Mouse (Mus musculus): ENCODE data around the gene Rap1gap.

Rap1gap gene

DNA sequence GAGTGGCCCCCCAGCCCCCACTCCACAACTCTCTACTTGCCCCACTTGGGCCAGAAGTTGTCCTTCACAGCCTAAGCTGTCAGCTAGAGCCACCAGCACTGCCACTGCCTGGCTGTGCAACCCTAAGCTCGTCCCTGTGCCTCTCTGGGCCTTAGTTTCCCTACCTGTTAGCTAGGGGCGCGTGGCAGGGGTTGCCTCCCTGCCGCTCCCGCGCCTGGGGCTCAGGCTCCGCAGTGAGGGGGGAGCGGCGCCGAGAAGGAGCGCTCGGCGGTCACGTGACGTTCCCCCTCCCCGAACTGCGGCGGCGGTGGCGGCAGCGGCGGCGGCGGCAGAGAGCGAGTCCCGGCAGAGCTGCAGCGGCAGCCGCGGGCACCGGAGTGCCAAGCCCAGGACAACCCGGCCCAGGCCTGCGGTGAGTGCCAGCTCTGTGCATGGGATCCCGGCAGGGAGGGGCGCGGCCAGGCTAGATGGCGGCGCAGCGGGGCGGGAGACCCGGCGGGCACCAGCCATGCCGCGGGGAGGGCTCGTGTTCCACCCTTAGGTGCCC lies at the start of gene Rap1gap:
Rap1gap (plus strand) TSS at position 294 of the 547 bp plus-strand sequence.
- no peak for DNase-seq

DNA sequence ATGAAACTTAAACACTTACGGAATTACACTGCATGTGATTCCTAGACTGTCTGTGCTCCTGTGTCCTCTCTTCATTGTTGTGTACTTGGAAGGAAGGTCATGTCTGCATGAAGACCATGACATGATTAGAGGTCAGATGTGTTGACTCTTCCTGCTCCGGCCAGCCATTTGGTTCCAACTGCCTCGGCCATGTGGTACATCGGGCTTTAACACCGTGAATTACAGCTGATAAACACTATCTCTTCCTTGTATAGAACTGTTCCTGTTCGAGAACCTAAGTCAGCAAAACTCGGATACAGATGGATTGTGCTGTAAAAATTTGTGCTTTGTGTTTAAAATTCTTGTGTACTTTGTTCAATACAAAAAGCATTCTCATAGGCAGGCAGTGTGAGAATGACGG lies 41.7 kb upstream of the Rap1gap start:
- DNase-seq = no peak

DNA sequence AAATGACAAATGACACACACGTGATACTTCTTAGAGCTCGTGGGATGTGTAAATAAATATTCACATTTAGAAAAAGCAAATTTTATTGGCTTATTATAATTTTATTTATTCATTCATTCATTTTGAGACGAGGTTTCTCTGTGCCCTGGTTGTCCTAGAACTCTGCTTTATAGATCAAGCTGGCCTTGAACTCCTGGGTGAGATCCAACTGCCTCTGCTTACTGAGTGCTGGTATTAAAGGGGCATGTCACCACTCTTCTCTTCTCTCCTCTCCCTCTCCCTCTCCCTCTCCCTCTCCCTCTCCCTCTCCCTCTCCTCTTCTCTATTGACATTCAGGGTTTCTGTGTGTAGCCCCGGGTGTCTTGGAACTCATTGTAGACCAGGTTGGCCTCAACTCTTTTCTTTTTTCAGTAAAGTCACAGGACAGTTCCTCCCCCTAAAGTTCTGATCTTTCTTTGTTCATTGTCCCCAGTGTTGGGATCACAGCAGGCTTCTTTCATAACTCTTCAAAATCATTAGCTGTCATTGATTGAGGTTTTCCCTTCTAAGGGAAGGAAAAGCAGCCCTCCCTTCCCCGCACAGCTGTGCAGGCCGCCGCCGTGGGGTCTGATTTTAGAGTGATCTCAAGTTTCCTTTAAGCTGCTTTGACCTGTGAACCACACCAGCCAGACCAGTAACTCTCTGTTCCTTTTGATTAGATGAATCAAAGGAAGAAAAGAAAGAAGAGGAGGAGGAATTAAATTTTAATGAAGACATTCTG lies 36.9 kb upstream of the Rap1gap start:
- DNase-seq = no peak

DNA sequence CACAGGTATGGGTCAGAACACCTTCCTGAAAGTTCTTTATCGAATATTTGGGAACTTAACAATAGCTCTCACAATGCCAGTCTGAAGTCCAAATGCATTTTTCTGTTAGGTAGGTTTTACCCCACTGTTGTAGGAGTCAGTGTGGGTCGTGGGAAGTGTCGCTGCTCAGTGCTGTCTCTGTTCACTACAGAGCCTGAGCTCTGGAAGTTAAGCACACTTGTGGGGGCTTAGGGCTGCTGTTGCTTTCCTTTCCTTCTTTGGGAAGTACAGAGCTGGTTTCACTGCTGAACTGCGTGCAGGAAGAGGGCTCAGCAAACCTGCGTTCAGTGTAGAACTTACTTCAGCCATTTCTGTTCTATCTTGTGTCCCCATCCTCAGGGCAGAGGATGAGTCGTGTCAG lies 36.1 kb upstream of the Rap1gap start:
- no peak for DNase-seq

DNA sequence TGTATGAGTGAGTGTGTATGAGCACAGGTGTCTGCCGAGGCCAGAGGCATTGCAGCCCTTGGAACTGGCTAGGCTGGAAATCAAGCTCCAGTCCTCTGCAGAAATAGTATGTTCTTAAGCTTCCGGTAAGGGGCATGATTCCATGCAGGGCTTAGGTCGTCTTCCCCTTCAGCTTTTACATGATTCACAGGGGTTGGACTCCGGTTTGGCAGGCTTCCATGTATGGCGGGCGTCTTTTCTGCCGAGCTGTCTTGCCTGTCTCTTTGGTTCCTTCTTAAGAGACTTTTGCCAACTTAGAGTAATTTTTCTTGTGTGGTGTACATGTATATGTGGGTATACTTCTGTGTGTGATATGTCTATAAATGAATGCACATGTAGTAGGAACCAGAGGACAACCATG lies 35.2 kb upstream of the Rap1gap start:
- no peak for DNase-seq

DNA sequence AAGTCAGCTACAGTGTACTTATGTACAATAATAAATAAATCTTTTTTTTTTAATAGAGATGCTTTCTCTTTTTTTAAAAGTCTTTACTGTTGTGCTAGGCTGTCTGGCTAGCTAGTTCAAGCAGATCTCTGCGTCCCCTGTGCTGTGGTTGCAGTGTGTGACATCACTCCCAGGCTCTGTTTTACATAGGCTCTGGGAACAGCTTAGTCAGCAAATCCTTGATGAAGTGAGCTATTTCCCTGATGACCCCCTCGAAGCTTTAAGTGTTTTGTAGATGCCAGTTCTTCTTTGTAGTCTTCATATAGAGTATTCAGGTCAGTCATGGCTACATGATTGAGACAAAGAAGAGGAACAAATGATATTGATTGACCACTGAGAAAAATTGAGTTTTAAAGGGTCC lies 34.4 kb upstream of the Rap1gap start:
- no peak for DNase-seq

DNA sequence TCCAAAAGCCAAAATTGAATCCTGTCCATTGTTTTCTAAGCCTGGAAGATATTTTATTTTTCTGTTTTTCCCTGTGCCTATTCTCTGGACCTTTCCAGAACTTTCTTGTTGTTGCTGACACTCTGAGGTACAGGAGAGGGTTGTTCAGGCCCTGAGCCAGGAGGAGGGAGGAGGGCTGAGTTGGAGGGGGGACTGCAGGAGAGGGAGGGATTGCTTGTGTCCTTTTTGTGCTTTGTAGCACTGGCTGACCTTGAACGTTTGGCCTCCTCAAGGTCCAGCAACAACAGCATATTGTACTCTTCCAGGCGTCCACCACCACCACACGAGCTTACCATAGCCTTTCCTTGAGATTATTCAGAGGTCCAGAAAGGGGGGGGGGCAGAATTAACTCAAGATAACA lies 32.9 kb upstream of the Rap1gap start:
- DNase-seq = no peak

DNA sequence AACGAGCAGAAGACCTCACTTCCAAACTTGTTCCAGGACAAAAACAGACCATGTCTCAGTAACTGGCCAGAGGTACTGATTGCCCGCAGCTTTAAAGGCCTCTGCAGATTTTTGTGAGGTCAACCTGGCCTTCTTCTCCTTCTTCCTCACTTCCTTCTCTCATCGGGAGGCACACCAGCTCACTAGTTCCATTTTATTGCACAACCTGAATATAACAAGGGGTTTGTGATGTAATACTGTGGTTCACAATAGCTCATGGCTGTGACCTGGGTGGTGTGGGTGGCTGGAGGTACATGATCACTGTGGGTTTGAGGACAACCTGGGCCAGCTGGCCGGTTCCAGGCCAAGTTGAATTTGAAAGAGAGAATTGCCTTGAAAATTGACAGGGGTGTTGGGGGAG lies 31.1 kb upstream of the Rap1gap start:
- DNase-seq = no peak

DNA sequence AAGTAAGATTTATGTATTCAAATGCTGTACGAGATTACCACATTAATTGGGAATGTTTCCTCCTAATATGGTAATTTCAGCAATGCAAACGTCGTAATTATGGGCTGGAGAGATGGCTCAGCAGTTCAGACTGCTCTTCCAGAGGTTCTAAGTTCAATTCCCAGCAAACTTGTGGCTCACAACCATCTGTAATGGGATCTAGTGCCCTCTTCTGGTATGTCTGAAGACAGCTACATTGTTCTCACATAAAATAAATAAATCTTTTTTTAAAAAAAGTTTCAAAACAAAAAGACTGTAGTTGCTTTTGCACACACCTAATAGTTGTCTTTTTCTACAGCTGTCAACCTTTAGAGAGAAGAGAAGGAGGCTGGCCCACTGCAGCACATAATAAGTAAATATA lies 27.9 kb upstream of the Rap1gap start:
- DNase-seq = no peak

DNA sequence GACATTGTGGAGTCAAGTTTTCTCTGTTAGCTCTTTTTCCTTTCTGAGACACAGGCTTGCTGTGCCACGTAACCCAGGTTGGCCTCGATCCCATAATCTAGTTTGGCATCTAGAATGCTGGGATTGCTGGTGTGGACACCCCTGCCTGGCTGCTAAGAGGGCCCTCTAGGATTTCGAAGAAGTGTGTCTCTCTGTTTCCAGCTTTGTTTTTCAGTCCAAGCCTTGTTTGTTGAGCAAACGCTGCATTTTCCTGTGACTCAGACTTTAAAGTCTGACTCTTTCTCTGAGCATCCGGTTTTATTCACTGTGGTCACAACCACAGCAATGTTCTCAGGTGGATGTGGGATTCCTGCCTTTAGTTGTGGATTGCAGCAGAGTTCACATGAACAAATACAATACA lies 23.0 kb upstream of the Rap1gap start:
- no peak for DNase-seq

DNA sequence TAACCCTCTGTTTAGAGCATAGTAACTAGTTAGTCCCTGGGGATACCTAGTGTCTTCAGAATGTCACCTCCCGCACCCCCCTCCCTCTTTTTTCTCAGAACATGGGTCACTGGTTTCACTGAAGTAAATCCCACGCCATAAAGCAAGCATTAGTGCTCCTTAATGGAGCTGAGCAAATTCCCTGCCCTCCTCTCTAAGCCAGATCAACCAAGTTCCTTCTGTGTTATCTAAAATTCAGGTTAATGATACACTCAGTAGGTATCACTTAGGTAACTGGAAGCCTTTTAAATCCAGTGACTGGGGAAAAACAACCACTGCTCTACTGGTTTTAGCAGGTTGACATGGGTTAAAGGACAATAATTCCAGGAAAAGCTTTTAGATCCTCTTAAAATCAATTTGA lies 22.4 kb upstream of the Rap1gap start:
- DNase-seq = no peak

DNA sequence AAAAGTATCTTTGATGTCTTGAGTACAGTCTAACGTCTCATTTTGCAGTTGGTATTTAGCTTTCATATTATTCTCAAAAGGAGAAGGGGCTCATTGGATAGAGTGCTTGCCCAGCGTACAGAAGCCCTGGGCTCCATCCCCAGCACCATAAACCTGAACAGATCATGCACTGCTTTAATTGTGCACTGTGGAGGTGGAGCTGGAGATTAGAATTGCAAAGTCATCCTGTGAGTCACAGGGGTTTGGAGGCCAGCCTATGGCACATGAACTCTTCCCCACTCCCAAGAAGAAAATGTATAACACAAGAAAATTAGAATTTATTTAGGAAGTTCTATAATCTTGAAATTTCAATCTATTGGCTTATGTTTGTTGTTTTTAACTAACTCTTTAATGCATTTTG lies 21.1 kb upstream of the Rap1gap start:
- DNase-seq = no peak

DNA sequence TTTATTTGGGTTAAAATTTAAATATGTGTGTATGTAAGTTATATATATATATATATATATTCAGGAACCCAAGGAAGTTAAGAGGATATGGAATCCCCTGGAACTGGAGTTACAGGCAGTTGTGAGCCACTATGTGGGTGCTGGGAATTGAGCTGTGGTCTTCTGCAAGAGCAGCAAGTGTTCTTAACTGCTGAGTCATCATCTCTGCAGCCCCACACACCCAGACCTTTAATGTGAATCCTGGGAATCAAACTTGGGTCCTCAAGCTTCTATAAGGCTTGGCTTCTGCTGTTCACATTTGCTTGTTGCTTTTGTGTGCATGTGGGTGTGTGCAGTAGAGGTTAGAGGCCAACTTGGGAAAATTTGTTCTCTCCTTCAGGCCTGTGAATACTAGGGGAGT lies 18.3 kb upstream of the Rap1gap start:
- DNase-seq = no peak

DNA sequence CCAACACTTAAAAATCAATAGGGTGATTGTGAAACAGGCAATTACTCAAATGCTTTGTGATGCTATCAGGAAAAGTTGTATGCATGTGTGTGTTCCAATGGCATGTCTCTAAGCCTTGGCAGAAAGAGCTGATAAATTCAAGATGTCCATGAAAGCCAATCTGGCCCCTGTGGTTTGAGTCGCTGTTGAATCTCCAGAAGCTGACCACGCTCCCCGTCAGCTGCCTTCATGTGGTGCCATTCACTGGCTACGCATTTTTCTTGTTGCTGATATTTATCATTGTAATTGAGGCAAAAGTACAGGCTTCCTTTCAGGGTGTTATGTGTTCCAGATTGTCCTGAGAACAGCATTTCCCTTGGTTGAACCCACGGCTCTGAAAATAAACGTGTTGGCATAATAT lies 16.9 kb upstream of the Rap1gap start:
- DNase-seq = no peak

DNA sequence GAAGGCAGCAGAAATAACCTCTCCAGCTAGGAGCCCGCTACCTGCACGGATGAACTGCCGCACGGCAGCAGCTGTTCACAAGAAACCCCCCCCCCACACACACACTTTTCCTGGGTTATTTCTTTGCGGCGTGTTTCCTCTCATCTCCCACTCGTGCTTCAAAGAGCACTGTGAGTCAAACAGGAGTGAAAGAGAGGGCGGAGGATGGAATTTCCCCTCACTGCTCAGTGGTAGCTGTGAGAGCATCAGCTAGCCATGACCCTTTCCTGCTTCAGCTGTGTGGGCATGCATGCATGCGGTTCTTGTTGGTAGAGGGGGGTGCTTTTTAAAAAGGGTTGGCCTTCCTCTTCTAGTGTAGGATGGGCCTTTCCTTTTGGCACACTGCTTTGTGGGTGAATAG lies 16.3 kb upstream of the Rap1gap start:
- no peak for DNase-seq

DNA sequence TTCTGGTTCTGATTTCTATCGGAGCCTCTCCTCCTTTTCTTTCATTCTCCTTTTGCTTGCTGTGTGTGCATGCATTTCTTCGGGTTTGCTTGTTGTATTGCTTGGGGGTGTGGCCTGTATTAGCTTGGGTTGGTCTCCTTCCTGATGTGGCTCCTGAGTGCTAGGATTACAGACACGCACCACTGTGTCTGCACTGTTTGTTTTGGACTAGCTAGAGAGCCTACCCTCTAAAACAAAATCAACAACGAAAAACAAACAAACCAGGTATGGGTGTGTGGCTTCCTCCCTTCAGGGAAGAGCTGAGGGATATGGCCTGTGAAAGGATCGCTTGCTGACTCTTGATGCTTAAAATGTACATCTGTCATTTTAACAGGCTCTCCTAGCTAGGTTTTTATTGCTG lies 13.6 kb upstream of the Rap1gap start:
- no peak for DNase-seq

DNA sequence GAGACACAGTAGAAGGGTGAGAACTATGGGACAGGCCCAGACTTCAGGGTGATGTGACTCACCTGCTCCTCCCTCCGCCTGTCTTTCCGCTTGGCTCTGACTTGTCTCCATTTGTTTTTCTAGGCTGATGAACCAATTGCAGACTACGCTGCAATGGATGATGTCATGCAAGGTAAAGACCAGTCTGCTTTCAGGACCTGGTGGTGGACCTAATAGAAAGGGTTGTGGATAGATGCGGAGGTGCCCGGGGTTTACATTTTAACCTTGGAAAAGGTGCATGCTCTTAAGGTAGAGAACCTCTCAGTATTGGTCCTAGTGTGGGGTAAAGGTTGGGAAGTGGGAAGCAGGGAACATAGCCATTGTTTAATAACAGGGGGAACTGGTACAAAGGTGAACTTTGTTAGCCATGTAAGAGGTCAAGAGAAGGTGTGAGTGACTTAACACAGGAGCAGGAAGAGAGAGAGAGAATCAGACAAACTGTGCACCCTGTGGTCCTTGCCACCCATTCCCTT lies 11.6 kb upstream of the Rap1gap start:
- DNase-seq = no peak

DNA sequence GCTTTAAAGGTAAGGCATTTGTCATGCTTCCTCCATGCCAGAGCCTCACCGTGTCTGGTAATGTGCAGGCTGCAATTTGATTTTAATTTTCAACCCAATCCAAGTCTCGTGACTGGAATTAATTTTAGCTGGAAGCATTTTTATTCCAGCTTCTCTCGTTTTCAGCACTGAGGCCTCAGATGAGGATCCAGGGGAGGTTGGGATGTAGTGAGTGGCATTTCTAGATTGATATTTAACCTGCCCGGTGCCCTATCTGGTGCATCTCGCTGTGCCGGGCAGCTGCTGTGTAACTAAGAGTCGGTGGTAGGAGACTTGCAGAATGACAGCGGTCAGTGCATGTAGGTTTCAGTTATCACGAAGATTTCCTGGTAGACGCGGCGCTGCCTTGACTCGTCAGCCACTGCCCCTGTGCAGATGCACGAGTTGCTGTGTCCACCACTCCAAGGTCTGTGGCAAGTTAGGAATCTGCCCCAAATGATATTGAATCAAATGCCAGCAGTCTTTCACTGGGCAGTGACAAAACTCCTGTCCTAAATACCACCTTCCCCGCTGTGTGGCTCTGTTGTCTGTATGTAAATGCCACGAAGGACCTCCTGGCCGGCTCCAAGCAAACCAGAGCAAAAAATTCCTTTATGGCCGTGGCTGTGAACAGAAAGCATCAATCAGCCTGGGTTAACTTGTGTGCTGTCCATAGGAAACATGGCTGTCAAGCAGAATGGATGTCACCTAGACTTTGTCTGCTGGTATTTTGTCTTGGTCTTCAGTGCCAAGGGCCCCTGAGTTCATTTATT lies 9.1 kb upstream of the Rap1gap start:
- DNase-seq = no peak

DNA sequence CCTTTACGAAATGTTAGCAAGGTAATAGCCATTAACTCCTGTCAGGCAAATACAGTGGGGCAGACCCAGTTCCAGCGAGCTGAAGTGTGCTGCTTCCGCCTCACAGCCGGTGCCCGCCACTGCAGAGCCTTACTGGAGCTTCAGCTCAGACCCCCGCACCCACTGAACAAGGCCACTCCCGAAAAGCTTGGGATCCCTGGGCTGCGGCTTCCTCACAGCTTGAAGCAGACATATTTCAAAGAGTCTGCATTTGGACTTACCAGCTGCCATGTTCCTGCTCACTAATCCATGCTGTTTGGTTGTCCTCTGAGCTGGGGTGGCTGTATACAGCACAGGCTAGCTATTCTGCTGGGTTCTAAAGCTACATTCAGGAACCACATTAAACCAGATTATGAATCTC lies 6.9 kb upstream of the Rap1gap start:
- DNase-seq = no peak

DNA sequence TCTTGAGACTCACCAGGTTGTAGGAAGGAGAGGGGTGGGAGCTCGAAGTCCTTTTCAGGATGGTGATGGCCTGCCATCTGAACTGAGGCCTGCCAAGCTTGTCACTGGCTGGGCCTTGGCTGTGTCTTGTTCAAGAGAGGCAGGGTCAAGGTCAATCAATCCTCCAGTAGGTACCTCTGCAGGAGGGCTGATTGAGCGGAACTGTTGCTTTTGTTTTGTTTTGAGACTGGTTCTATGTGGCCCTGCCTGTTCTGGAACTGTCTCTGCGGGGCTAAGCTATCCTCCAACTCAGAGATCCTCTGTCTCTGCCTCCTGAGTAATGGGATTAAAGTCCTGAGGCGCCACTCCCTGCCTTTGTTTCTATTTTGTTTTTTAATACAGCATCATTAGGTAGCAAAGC lies 5.0 kb upstream of the Rap1gap start:
- no peak for DNase-seq

DNA sequence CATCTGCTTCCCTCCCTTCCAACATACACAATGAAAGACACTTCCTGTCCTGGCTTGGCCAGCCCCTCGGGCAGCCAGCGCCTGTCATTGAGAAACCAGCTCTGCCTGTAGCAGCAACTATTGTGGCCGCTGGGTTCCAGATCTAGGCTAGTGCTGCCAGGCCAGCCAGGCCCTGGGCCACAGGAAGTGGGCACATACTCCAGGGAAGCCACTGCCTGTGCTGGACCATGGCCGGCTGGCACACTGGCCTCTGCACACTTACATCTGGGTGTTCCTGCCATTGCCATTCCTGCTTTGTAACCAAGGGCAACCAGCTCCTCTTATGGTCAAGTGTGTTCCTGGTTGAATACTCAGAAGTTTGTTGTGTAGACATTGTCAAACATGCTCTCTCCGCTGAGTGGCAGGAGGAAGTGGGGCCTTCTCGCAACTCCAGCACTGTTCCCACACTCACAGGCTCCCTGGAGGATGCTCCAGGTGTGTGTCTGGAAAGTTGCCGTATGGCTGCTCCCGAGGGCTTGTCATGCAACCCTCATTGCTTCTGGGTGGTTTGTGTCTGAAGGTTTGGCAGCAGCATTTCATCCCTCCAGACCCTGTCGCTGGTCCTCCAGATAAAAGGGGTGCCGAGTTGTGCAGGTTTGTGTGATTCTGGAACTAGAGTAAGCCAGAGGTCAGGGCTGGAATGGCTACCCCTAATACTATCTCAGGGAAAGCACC lies 4.0 kb upstream of the Rap1gap start:
- peak; percentile 94 for DNase-seq

DNA sequence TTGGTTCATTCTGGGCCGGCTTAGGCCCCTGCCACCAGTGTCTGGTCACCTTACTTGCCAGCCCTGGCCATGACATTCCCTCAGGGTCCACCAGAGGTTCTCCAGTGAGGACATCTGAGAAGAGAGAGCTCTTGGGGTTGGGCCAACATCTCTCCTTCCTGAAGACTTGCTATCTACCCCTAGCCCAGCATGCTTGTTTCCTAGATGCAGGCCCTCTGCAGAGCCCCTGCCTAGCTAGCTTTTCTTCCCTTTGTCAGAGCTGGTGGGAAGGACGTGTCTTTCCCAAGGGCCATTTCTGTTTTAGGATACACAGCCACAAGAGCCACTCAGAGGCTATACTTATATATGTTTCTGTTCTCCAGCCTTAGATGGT lies 3.5 kb upstream of the Rap1gap start:
- DNase-seq = no peak

DNA sequence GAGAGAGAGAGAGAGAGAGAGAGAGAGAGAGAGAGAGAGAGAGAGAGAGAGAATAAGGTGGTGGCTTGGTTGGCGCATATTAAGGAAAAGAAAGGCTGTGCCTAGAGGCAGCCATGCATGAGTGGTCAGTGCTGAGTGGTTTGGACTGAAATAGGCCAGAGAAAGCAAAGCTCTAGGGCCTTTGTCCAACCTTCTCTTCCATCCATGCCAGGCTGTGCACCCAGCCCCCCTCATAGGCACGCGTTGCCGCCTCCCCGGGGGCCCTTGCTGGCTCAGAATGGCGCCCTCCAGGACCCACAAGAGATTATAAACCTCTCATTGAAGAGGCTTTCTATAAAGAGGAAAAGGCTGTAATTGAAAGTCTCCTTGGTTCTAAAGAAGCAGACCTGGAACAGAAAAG lies 3.0 kb upstream of the Rap1gap start:
- DNase-seq = no peak

DNA sequence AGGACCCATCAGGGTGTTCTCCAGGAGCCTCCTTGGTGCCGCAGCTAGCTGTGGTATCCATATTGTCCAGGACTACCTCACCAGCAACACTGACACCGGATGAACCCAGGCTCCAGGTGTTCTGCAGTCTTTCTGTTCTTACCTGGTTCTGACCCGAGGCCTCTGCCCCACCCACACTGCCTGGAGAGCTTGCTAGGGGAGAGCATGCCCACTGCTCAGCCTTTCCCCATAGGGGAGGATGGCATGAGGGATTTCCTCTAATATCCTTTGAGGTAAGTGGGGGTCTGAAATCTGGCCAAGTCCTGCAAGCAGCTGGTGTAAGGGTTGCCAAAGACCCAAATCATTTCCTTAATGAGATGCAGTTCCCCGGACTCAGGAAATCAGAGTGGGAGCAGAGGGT lies 1.0 kb upstream of the Rap1gap start:
- DNase-seq = no peak
